Mouse (Mus musculus): ENCODE data around the gene Mctp1.

- TF ChIP-seq POLR2A (IDR thresholded peaks at IDR 0.05; ENCODE audit: borderline replicate concordance, low read depth, low read length): no peak
- no peak for TF ChIP-seq CTCF (IDR thresholded peaks at IDR 0.05; ENCODE audit: low read depth, low read length)
Measured at GRCm38 (mm10) chr13:76579414-76579813, 195.1 kb downstream of the Mctp1 start.
